Mouse (Mus musculus) neural tube, embryonic 13.5 days (tissue): ENCODE results near the gene Itgb2. TPM values are rescaled to one million over a fixed set of nuclear protein-coding genes. Genes with fewer than 3 reads are reported as not detected.
A peak's percentile ranks its signal among the peaks of the same experiment; 100 is the strongest.

Source experiments
- ATAC-seq: fragments of 200-750 bp; cut with Nextera tagmentation; 2 replicates; pipeline ENCODE4 v1.8.0; 2017; ENCODE audit warnings: low read depth, mild to moderate bottlenecking, moderate TSS enrichment, moderate library complexity
- H3K27ac ChIP-seq: fragments of 300-500 bp; sonication (generic); replicated peaks from 2 replicates; pipeline ENCODE4 v1.5.1; 2015; ENCODE audit warnings: moderate library complexity, mild to moderate bottlenecking, inconsistent platforms
- H3K27me3 ChIP-seq: fragments of 300-500 bp; sonication (generic); 2 replicates; pipeline ENCODE4 v1.6.1; 2015; ENCODE audit warnings: mild to moderate bottlenecking, inconsistent platforms
- H3K36me3 ChIP-seq: fragments of 300-500 bp; sonication (generic); 2 replicates; pipeline ENCODE4 v1.6.1; 2015; ENCODE audit warnings: mild to moderate bottlenecking, inconsistent platforms
- H3K4me1 ChIP-seq: fragments of 300-500 bp; sonication (generic); replicated peaks from 2 replicates; pipeline ENCODE4 v1.6.1; 2015; ENCODE audit warnings: inconsistent platforms
- H3K4me2 ChIP-seq: fragments of 300-500 bp; sonication (generic); 2 replicates; pipeline ENCODE4 v1.6.1; 2015; ENCODE audit warnings: inconsistent platforms, mild to moderate bottlenecking, moderate library complexity
- H3K4me3 ChIP-seq: fragments of 300-500 bp; sonication (generic); 2 replicates; pipeline ENCODE4 v1.5.1; 2015; ENCODE audit warnings: mild to moderate bottlenecking, inconsistent platforms
- H3K9ac ChIP-seq: fragments of 300-500 bp; sonication (generic); 2 replicates; pipeline ENCODE4 v1.6.1; 2015; ENCODE audit warnings: moderate library complexity, mild to moderate bottlenecking, inconsistent platforms
- H3K9me3 ChIP-seq: fragments of 300-500 bp; sonication (generic); 2 replicates; pipeline ENCODE4 v1.6.1; 2016; ENCODE audit warnings: inconsistent platforms
- WGBS: fragments of 180-500 bp; shearing (Covaris S2); methylation state at CpG from one replicate; pipeline ENCODE4 v1.1.7; 2015; 5-methylcytosine and 5-hydroxymethylcytosine counted together
- polyA plus RNA-seq: library from polyadenylated mRNA; unstranded; fragments of >200 nt; fragmentation: Nextera tagmentation; extraction: Ambion mirVana; gene quantifications from 2 replicates; pipeline ENCODE4 v1.2.1, GENCODE M21; 2015

Itgb2 gene
- polyA plus RNA-seq, 1 experiment from 2014 or later: 1.0 TPM

GRCm38 (mm10) chr10:77519191-77519590 lies 10.9 kb upstream of the Itgb2 start:
- Histone ChIP-seq H3K4me1 (peaks cover 23% of the 10 kb centered on the region), H3K9ac (no peak overlapping the region), H3K36me3 (peaks cover 2% of the 10 kb centered on the region), H3K4me3 (no peak overlapping the region), H3K9me3 (no peaks in the 10 kb centered on the region), H3K27me3 (0 out of 2 replicates have a peak, but pooled peaks cover 6% of the 10 kb centered on the region), H3K27ac (no peak overlapping the region), H3K4me2 (no peak overlapping the region)
- ATAC-seq: no peak
- WGBS: 83% methylated on average over 3 of the region's 3 CpGs

GRCm38 (mm10) chr10:77520497-77520896 lies 9.6 kb upstream of the Itgb2 start:
- no peak overlapping the region for H3K9ac ChIP-seq
- peaks cover 13% of the 10 kb centered on the region for H3K4me1 ChIP-seq
- H3K4me2 ChIP-seq: no peak overlapping the region
- WGBS: 86% methylated on average over 5 of the region's 5 CpGs
- no peak overlapping the region for H3K4me3 ChIP-seq
- H3K36me3 ChIP-seq: no peaks in the 10 kb centered on the region
- 0 out of 2 replicates have a peak, but pooled peaks cover 6% of the 10 kb centered on the region for H3K27me3 ChIP-seq
- H3K9me3 ChIP-seq: no peaks in the 10 kb centered on the region
- no peak overlapping the region for H3K27ac ChIP-seq
- no peak for ATAC-seq

GRCm38 (mm10) chr10:77522021-77522731 lies 7.9 kb upstream of the Itgb2 start:
- Histone ChIP-seq H3K4me2 (peak overlapping the region; percentile 54), H3K9me3 (no peaks in the 10 kb centered on the region), H3K36me3 (no peaks in the 10 kb centered on the region), H3K27me3 (0 out of 2 replicates have a peak, but pooled peaks cover 6% of the 10 kb centered on the region), H3K4me1 (peaks cover 3% of the 10 kb centered on the region; the same call in 1 of the 2 replicates), H3K27ac (no peak overlapping the region), H3K9ac (peak overlapping the region; percentile 63), H3K4me3 (peak overlapping the region; percentile 31)
- no peak for ATAC-seq
- 18% methylated on average over 18 of the region's 18 CpGs for WGBS

GRCm38 (mm10) chr10:77522746-77523145 lies 7.3 kb upstream of the Itgb2 start:
- no peak overlapping the region for H3K27ac ChIP-seq
- no peaks in the 10 kb centered on the region for H3K36me3 ChIP-seq
- H3K9me3 ChIP-seq: no peaks in the 10 kb centered on the region
- H3K4me3 ChIP-seq: peak overlapping the region; percentile 31
- no peak for ATAC-seq
- peak overlapping the region; percentile 54 for H3K4me2 ChIP-seq
- H3K9ac ChIP-seq: peak overlapping the region; percentile 63
- 0 out of 2 replicates have a peak, but pooled peaks cover 6% of the 10 kb centered on the region for H3K27me3 ChIP-seq
- WGBS: 57% methylated on average over 12 of the region's 12 CpGs
- peaks cover 3% of the 10 kb centered on the region; the same call in 1 of the 2 replicates for H3K4me1 ChIP-seq

GRCm38 (mm10) chr10:77523321-77523720 lies 6.7 kb upstream of the Itgb2 start:
- no peak overlapping the region for H3K4me3 ChIP-seq
- WGBS: 80% methylated on average over 7 of the region's 7 CpGs
- H3K27ac ChIP-seq: no peak overlapping the region
- no peak for ATAC-seq
- 0 out of 2 replicates have a peak, but pooled peaks cover 6% of the 10 kb centered on the region for H3K27me3 ChIP-seq
- H3K9me3 ChIP-seq: no peaks in the 10 kb centered on the region
- peaks cover 3% of the 10 kb centered on the region; the same call in 1 of the 2 replicates for H3K4me1 ChIP-seq
- H3K4me2 ChIP-seq: no peak overlapping the region
- no peak overlapping the region for H3K9ac ChIP-seq
- no peaks in the 10 kb centered on the region for H3K36me3 ChIP-seq

GRCm38 (mm10) chr10:77526488-77526887 lies 3.6 kb upstream of the Itgb2 start:
- H3K36me3 ChIP-seq: no peaks in the 10 kb centered on the region
- no peak overlapping the region for H3K9ac ChIP-seq
- ATAC-seq: no peak
- 0 out of 2 replicates have a peak, but pooled peaks cover 6% of the 10 kb centered on the region for H3K27me3 ChIP-seq
- H3K4me1 ChIP-seq: peaks cover 3% of the 10 kb centered on the region; the same call in 1 of the 2 replicates
- H3K4me3 ChIP-seq: no peak overlapping the region
- no peak overlapping the region for H3K4me2 ChIP-seq
- no peak overlapping the region for H3K27ac ChIP-seq
- WGBS: 86% methylated on average over 2 of the region's 2 CpGs
- H3K9me3 ChIP-seq: no peaks in the 10 kb centered on the region

- 86% methylated on average over 6 of the region's 6 CpGs for WGBS
- H3K4me2 ChIP-seq: no peak overlapping the region
- H3K4me1 ChIP-seq: no peaks in the 10 kb centered on the region
- no peak for ATAC-seq
- no peaks in the 10 kb centered on the region for H3K9me3 ChIP-seq
- no peak overlapping the region for H3K27ac ChIP-seq
- H3K9ac ChIP-seq: no peak overlapping the region
- H3K36me3 ChIP-seq: no peaks in the 10 kb centered on the region
- no peaks in the 10 kb centered on the region for H3K27me3 ChIP-seq
- H3K4me3 ChIP-seq: no peak overlapping the region
Observed at GRCm38 (mm10) chr10:77528634-77529033, 1.4 kb upstream of the Itgb2 start.

GRCm38 (mm10) chr10:77531026-77532019 lies 1.3 kb downstream of the Itgb2 start:
- Histone ChIP-seq H3K27me3 (no peaks in the 10 kb centered on the region), H3K9ac (no peak overlapping the region), H3K4me3 (no peak overlapping the region), H3K4me2 (no peak overlapping the region), H3K4me1 (no peaks in the 10 kb centered on the region), H3K36me3 (no peaks in the 10 kb centered on the region), H3K27ac (no peak overlapping the region), H3K9me3 (no peaks in the 10 kb centered on the region)
- ATAC-seq: no peak
- 83% methylated on average over 6 of the region's 6 CpGs for WGBS

GRCm38 (mm10) chr10:77532020-77532413 lies 2.0 kb downstream of the Itgb2 start:
- Histone ChIP-seq H3K36me3 (no peaks in the 10 kb centered on the region), H3K9me3 (no peaks in the 10 kb centered on the region), H3K4me1 (no peaks in the 10 kb centered on the region), H3K9ac (no peak overlapping the region), H3K27ac (no peak overlapping the region), H3K4me3 (no peak overlapping the region), H3K27me3 (no peaks in the 10 kb centered on the region), H3K4me2 (no peak overlapping the region)
- no peak for ATAC-seq
- WGBS: 85% methylated on average over 1 of the region's 1 CpGs

- H3K36me3 ChIP-seq: no peaks in the 10 kb centered on the region
- no peak overlapping the region for H3K9ac ChIP-seq
- H3K27me3 ChIP-seq: no peaks in the 10 kb centered on the region
- H3K27ac ChIP-seq: no peak overlapping the region
- WGBS: 63% methylated on average over 8 of the region's 8 CpGs
- H3K4me2 ChIP-seq: no peak overlapping the region
- no peaks in the 10 kb centered on the region for H3K9me3 ChIP-seq
- no peaks in the 10 kb centered on the region for H3K4me1 ChIP-seq
- H3K4me3 ChIP-seq: no peak overlapping the region
- ATAC-seq: no peak
Observed at GRCm38 (mm10) chr10:77536727-77537126, 6.7 kb downstream of the Itgb2 start.

- no peak for ATAC-seq
- Histone ChIP-seq H3K9me3 (no peaks in the 10 kb centered on the region), H3K4me3 (no peak overlapping the region), H3K4me2 (no peak overlapping the region), H3K4me1 (no peaks in the 10 kb centered on the region), H3K36me3 (no peaks in the 10 kb centered on the region), H3K9ac (no peak overlapping the region), H3K27ac (no peak overlapping the region), H3K27me3 (no peaks in the 10 kb centered on the region)
- 86% methylated on average over 11 of the region's 11 CpGs for WGBS
Observed at GRCm38 (mm10) chr10:77537215-77538209, 7.5 kb downstream of the Itgb2 start.
